Mouse (Mus musculus): Measurements from ENCODE around the gene Tbcb.

DNA sequence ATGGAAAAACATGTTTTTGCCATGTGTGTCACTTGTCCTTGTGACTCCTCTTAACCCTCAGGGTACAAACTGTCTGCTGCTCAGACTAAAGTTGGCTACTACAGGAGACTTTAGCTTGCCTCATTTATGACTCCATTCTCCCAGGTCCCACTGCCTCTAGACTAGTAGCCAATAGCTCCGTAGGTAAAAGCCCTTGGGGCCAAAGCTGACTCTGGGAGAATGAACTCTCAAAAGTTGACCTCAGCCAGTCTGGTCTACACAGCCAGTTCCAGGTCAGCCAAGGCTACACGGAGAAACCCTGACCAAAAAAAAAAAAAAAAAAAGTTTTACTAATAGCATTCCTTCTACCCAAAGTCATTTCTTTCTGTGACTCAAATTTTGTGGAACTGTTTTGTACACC, 46.8 kb upstream of the Tbcb start:
- no peak for TF ChIP-seq EP300 (IDR thresholded peaks at IDR 0.05; ENCODE audit: low read depth)
- no peak for TF ChIP-seq CTCF (IDR thresholded peaks at IDR 0.05; ENCODE audit: low read depth)
